Mouse (Mus musculus) brain, embryonic 14.5 days (tissue): Measurements from ENCODE around the gene Kcnip3. TPM values are rescaled to one million over a fixed set of nuclear protein-coding genes. Genes with fewer than 3 reads are reported as not detected.

ENCODE experiments used
- DNase-seq: peaks from one replicate; pipeline ENCODE4 v3.0.0-alpha.2; 2011; ENCODE audit warnings: low read depth
- CTCF ChIP-seq: fragments of 200-500 bp; IDR thresholded peaks from 2 replicates; pipeline ENCODE4 v1.5.1; 2012; ENCODE audit warnings: inconsistent platforms, mild to moderate bottlenecking, moderate library complexity, borderline replicate concordance; ENCODE audit not compliant: insufficient read depth, insufficient read length; ENCODE audit errors: extremely low read depth
- POLR2A ChIP-seq: fragments of 200-500 bp; IDR thresholded peaks from 2 replicates; pipeline ENCODE4 v1.6.1; 2012; ENCODE audit warnings: mild to moderate bottlenecking, inconsistent platforms, borderline replicate concordance; ENCODE audit not compliant: poor library complexity, insufficient read depth, insufficient read length, severe bottlenecking; ENCODE audit errors: extremely low read depth
- polyA plus RNA-seq: library from polyadenylated mRNA; depleted of rRNA; stranded (reverse); fragments of >200 nt; gene quantifications from 2 replicates; pipeline ENCODE4 v1.2.3, GENCODE M21; 2012

Gene Kcnip3
- polyA plus RNA-seq, 1 experiment = 15.5 TPM

GRCm38 (mm10) chr2:127482533-127482911 lies 39.4 kb downstream of the Kcnip3 start:
- peak; percentile 68 for DNase-seq
- TF ChIP-seq CTCF (no peak), POLR2A (no peak)

DNA sequence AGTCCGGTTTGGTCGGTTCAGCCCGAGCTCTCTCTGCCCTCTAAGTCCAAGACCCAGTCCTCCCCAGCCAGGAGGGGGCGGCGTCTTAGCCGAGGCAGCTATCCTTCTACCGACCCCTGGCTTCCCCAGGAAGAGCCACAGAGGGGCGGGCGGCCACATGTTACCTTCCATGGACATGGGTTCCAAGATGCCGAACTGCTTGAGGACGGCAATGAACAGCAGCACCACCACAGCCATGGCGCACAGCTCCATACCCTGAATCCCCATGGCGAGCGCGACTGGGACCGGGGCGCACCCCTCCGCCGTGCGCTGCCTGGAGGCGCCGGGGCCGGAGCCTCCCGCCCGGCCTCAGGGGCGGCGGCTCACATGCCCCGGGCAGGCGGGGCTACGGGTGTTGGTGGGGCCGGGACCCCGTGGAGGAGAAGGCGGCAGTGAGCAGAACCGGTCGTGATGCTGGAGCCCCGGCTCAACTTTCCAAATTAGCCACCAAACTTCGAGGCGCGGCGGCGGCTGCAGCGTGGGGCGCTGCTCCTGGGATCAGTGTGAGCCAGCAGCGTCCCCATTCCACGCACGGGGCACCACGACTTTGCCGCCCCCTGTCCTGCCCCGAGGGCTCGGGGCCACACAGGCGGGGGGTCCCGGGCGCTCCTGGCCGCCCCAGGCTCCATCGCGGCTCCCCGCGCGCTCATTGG lies 39.9 kb downstream of the Kcnip3 start:
- TF ChIP-seq CTCF (no peak), POLR2A (no peak)
- no peak for DNase-seq

DNA sequence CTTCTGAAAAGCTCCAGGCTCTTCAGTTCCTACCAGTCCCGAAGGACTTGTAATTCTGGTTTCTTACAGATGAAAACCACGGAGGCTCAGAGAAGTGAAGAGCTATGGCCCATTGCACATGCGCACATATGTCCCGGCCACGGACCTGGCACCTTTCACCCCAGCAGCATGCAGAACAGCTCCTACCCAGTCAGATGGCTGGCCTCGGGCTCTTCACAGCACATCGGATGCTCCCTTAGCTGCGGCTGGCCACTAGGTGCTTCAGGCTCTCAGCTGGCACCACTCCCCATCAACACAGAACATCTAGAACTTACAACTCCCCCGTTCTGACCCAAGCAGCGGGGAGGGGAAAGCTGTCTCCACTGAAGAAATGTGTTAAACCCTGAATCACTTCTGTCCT lies 42.1 kb downstream of the Kcnip3 start:
- no peak for DNase-seq
- no peak for TF ChIP-seq POLR2A
- TF ChIP-seq CTCF = no peak

DNA sequence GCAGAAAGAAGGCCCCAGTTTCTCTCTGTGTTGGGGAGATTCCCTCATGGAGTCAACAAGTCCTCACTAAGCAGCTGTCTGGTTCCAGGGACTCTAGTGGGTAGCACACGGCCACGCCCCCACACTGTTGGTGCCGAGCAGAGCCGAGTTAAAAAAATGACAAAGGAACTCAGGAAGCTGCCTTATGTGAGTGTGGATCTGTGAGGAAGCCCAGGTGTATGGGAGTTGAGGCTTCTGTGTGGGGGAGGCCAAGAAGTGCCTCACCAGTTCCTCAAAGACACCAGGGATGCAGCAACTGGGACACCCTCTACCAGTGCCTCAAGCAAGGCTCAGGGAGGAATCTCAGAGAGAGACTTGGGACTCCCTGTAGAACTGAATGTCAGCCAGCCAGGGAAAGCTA lies 42.7 kb downstream of the Kcnip3 start:
- TF ChIP-seq POLR2A = no peak
- no peak for DNase-seq

DNA sequence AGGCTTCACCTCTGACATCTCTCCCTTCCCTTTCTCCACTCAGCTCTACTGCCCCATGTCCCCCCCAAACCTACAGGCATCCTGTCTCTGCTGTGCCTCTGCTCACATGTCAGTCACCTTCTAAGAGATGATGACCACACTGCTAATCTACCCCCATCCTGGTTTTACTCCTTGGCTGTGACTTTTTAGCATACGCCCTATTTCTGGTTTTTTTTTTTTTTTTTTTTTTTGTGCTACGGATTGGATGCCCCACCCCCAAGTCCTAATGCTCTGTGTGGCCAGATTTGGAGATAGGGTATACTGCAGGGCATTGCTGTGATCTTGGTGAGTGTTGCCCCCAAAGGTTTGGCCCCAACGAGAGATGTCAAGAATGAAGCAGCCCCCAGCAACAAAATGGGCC lies 49.6 kb downstream of the Kcnip3 start:
- TF ChIP-seq CTCF (no peak), POLR2A (no peak)
- no peak for DNase-seq

DNA sequence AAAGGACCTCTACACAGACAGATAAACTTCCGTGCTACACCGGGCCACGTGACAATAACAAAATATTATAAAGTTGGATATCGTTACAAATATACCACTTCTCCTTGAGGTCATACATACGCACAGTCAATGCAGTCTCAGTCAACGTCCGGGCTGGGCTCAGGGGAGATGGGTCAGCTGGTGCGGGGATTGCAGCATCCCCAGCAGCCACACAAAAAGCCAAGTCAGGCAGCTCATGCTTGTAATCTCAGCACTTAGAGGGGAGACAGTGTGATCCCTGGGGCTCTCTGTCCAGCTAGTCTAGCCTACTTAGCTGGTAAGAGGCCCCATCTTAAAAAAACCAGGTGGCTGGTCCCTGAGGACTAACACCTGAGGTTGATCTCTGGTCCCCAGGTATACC lies 50.6 kb downstream of the Kcnip3 start:
- no peak for TF ChIP-seq POLR2A
- TF ChIP-seq CTCF = no peak
- DNase-seq = no peak

DNA sequence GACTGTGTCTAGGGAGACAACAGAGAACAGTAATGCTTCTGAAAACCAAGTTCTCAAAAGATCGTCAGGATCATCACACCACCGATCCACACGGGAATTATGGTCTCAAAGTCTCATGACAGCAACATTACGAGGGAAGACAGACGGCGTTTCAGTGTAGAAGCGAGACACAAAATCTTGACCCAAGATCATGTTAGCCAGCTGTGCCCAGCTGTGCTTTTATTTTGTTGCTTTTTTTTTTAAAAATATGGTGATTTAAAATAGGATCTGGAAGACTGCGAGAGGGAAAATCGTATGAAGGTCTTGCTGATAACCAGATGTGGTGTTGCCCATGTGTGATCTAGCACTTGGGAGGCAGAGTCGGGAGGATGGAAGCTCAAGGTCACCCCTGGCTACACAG lies 51.2 kb downstream of the Kcnip3 start:
- no peak for TF ChIP-seq CTCF

GRCm38 (mm10) chr2:127470183-127470582 lies 51.7 kb downstream of the Kcnip3 start:
- TF ChIP-seq POLR2A (no peak), CTCF (no peak)
- no peak for DNase-seq

More for the DNA sequence above, 51.2 kb downstream of the Kcnip3 start:
- DNase-seq = no peak

GRCm38 (mm10) chr2:127462314-127462713 lies 59.6 kb downstream of the Kcnip3 start:
- TF ChIP-seq POLR2A (no peak), CTCF (peak; percentile 88)
- peak; percentile 75 for DNase-seq

- TF ChIP-seq POLR2A (no peak), CTCF (no peak)
- no peak for DNase-seq
These were observed 60.5 kb downstream of the Kcnip3 start for GRCm38 (mm10) chr2:127461351-127461750.

- no peak for TF ChIP-seq POLR2A
- no peak for TF ChIP-seq CTCF
- no peak for DNase-seq
These were observed 62.6 kb downstream of the Kcnip3 start for GRCm38 (mm10) chr2:127459341-127459740.

GRCm38 (mm10) chr2:127453764-127454163 lies 68.1 kb downstream of the Kcnip3 start:
- TF ChIP-seq POLR2A = no peak
- TF ChIP-seq CTCF = peak; percentile 89
- peak; percentile 64 for DNase-seq

DNA sequence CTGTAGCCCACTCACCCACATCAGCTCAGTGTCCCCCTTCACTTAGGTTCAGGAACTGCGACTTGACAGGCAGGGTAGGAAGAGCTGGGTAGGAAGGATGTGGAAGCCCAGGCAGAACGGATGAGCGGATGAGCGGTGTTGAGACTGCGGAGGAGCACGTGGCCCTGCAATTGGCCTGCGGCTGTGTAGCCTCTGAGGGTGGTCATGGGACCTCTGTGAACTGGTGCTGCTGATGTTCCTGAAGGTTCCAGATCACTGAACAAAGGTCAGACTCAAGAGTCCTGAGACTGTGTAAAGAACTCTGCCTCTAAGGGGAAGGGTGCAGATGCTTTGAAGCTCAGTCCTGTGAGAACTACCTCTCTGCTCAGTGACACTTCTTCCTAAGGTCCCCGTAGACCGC lies 68.8 kb downstream of the Kcnip3 start:
- no peak for DNase-seq
- no peak for TF ChIP-seq CTCF
- no peak for TF ChIP-seq POLR2A

DNA sequence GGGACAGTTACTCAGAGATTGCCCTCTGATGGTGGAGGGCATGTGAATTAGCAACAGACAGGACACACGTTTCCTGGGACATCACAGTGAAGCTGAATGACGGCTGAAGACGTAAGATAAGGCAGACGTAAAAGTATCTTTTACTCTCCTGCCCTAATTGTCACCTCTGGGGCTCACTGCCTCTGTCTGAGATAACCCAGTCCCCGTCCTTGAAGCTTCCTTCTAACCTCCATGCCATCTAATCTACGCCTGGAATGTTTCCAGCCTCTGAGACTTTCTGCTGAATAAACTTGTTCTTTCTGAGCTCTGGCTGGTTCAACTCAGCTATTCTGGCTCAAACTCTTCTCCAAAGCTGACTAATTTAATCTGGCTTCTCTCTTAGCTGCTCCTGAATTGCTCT lies 70.1 kb downstream of the Kcnip3 start:
- no peak for DNase-seq
- TF ChIP-seq POLR2A (no peak), CTCF (no peak)
